Mouse (Mus musculus): ENCODE data around the gene Ms4a4a. TPM values are rescaled to one million over a fixed set of nuclear protein-coding genes. Genes with fewer than 3 reads are reported as not detected.
"Not testable (repeated sequence)": the region's sequence is repeated elsewhere in the genome, so short reads cannot be mapped to it uniquely, and the experiment has no call there.

Gene Ms4a4a
- polyA plus RNA-seq, 1 experiment from 2014 or later = 3.5 TPM

DNA sequence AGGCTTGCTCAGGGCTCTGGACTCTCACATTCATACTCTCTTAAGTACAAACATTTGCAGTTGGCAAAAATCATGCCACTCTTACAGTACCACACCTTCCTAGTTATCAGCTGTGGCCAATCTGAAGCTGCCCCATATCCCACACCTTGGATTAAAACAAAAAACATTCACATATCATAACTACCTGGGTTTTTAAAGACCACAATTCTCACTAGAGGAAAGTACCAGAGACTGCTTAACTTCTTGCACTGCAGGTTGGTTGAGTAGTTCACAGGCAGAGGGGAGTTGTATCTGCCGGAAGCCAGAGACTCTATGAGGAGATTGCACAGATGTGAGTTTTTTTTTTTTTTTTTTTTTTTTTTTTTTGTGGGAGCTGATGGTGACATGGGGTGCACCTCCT lies 38.8 kb downstream of the Ms4a4a start:
- no peaks in the 10 kb centered on the region for H3K9me3 ChIP-seq (replicated peaks; ENCODE audit: low read length)
- no peak overlapping the region for H3K27ac ChIP-seq
- DNase-seq (ENCODE audit: low spot score) = no peak
- H3K4me2 ChIP-seq (ENCODE audit: low read length) = no peak overlapping the region
- ATAC-seq (replicated peaks; ENCODE audit: low FRiP score, low read depth) = no peak
- no peak for TF ChIP-seq CTCF (IDR thresholded peaks at IDR 0.05; ENCODE audit: low read depth)
- H3K36me3 ChIP-seq (ENCODE audit: insufficient read depth, low read length) = no peaks in the 10 kb centered on the region
- H3K9ac ChIP-seq (ENCODE audit: low read depth, low read length) = no peak overlapping the region
- 91% methylated on average over 1 of the region's 1 CpGs for WGBS
- H3K27me3 ChIP-seq (ENCODE audit: insufficient read depth, low read length) = no peaks in the 10 kb centered on the region
- no peaks in the 10 kb centered on the region for H3K4me1 ChIP-seq (replicated peaks; ENCODE audit: insufficient read depth, low read length)
- H3K4me3 ChIP-seq (replicated peaks; ENCODE audit: low read depth, low read length) = no peak overlapping the region

DNA sequence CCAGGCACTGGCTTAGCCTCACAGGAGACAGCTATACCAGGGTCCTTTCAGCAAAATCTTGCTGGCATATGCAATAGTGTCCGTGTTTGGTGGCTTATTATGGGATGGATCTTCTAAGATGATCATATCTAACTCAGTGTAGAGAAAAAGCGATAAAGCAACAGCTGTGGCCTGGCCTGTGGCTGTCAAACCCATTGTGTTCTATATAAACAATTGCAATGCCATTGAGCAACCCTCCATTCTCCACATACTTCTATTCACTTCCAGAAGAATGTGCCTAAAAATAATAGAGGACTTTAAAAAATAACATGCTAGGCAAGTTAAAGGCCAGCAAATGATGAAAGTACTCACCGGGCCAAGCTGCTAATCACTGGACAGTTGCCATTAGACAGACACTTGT lies 40.3 kb downstream of the Ms4a4a start:
- Histone ChIP-seq H3K9me3 (replicated peaks; ENCODE audit: low read length) (no peaks in the 10 kb centered on the region), H3K27me3 (ENCODE audit: insufficient read depth, low read length) (no peaks in the 10 kb centered on the region), H3K4me3 (replicated peaks; ENCODE audit: low read depth, low read length) (no peak overlapping the region), H3K36me3 (ENCODE audit: insufficient read depth, low read length) (no peaks in the 10 kb centered on the region), H3K4me1 (replicated peaks; ENCODE audit: insufficient read depth, low read length) (no peaks in the 10 kb centered on the region), H3K4me2 (ENCODE audit: low read length) (no peak overlapping the region), H3K9ac (ENCODE audit: low read depth, low read length) (no peak overlapping the region), H3K27ac (no peak overlapping the region)
- ATAC-seq (replicated peaks; ENCODE audit: low FRiP score, low read depth) (no peak), DNase-seq (ENCODE audit: low spot score) (no peak)
- TF ChIP-seq CTCF (IDR thresholded peaks at IDR 0.05; ENCODE audit: low read depth) = no peak
- WGBS = 55% methylated on average over 3 of the region's 3 CpGs

DNA sequence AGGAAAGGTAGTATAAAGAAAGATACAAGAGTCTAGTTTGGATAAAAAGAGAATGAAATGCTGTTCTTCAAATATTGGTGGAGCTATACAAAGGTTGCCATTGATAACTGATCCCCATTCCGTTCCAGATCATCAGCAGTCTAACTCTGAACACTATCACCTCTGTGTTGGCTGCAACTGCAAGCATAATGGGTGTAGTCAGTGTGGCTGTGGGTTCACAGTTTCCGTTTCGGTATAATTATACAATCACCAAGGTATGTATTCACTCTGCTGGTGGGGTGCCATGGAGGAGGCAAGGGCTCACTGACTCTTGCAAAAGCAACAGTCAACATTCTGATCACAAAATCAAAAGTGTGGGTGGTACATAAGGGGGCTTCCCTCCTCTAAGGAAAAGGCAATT lies 43.5 kb downstream of the Ms4a4a start:
- H3K27me3 ChIP-seq (ENCODE audit: insufficient read depth, low read length); H3K9me3 ChIP-seq (replicated peaks; ENCODE audit: low read length); DNase-seq (ENCODE audit: low spot score); H3K4me3 ChIP-seq (replicated peaks; ENCODE audit: low read depth, low read length); H3K9ac ChIP-seq (ENCODE audit: low read depth, low read length); H3K27ac ChIP-seq; H3K4me2 ChIP-seq (ENCODE audit: low read length); ATAC-seq (replicated peaks; ENCODE audit: low FRiP score, low read depth); H3K36me3 ChIP-seq (ENCODE audit: insufficient read depth, low read length); H3K4me1 ChIP-seq (replicated peaks; ENCODE audit: insufficient read depth, low read length): not testable (repeated sequence)
- 73% methylated on average over 1 of the region's 3 CpGs for WGBS

DNA sequence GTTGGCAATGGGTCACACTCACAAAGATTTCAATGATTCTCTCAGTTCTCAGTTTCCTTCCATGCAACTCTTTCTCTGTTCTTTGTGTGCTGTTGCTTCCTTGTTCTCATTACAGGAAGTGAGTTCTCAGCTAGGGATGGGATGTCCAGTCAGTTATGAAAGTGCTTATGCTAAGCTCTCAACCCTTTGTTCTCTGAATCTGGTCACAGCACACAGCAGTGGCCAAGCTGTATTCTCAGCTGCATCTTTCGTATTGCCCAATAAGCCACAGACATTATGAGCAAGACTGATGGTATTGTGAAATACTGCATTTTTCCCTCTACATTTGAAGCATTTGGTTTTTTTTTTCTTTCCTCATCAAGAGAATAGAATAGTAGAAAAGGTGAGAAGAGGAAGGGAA lies 55.9 kb downstream of the Ms4a4a start:
- H3K9me3 ChIP-seq (replicated peaks; ENCODE audit: low read length); H3K9ac ChIP-seq (ENCODE audit: low read depth, low read length); H3K4me3 ChIP-seq (replicated peaks; ENCODE audit: low read depth, low read length); H3K36me3 ChIP-seq (ENCODE audit: insufficient read depth, low read length); H3K27ac ChIP-seq; DNase-seq (ENCODE audit: low spot score); ATAC-seq (replicated peaks; ENCODE audit: low FRiP score, low read depth); H3K27me3 ChIP-seq (ENCODE audit: insufficient read depth, low read length); H3K4me2 ChIP-seq (ENCODE audit: low read length); H3K4me1 ChIP-seq (replicated peaks; ENCODE audit: insufficient read depth, low read length): not testable (repeated sequence)
- WGBS = 92% methylated on average over 1 of the region's 1 CpGs

DNA sequence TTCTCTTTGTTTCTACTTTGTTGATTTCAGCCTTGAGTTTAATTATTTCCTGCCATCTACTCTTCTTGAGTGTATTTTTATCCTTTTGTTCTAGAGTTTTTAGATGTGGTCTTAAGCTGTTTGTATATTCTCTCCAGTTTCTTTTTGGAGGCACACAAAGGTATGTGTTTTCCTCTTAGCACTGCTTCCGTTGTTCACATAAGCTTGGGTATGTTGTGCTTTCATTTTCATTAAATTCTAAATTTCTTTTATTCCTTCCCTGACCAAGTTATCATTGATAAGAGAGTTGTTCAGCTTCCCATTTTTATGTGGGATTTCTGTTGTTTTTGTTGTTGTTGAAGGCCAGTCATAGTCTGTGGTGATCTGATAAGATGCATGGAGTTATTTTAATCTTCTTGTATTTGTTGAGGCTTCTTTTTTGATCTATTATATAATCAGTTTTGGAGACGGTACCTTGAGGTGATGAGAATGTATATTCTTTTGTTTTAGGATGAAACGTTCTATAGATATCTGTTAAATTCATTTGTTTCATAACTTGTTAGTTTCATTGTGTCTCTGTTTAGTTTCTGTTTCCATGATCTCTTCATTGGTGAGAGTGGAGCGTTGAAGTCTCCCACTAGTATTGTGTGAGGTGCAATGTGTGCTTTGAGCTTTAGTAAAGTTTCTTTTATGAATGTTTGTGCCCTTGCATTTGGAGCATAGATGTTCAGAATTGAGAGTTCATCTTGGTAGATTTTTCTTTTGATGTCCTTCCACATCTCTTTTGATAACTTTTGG lies 59.9 kb downstream of the Ms4a4a start:
- Histone ChIP-seq H3K36me3 (ENCODE audit: insufficient read depth, low read length) (no peaks in the 10 kb centered on the region), H3K4me1 (replicated peaks; ENCODE audit: insufficient read depth, low read length) (no peaks in the 10 kb centered on the region), H3K4me3 (replicated peaks; ENCODE audit: low read depth, low read length) (no peak overlapping the region), H3K27me3 (ENCODE audit: insufficient read depth, low read length) (no peaks in the 10 kb centered on the region), H3K9me3 (replicated peaks; ENCODE audit: low read length) (no peaks in the 10 kb centered on the region), H3K9ac (ENCODE audit: low read depth, low read length) (no peak overlapping the region), H3K27ac (no peak overlapping the region), H3K4me2 (ENCODE audit: low read length) (no peak overlapping the region)
- WGBS = 87% methylated on average over 4 of the region's 4 CpGs
- TF ChIP-seq CTCF (IDR thresholded peaks at IDR 0.05; ENCODE audit: low read depth) = no peak
- DNase-seq (ENCODE audit: low spot score) (no peak), ATAC-seq (replicated peaks; ENCODE audit: low FRiP score, low read depth) (no peak)

Other genes with a start within 250 kb of the Ms4a4a start
- not detected in 2 replicates for gene 1700017D01Rik, start 244.6 kb upstream of the Ms4a4a start, polyA plus RNA-seq (2015; fragmentation: Nextera tagmentation; extraction: Ambion mirVana)
- gene 1700025F22Rik, start 210.2 kb upstream of the Ms4a4a start, polyA plus RNA-seq (2015; fragmentation: Nextera tagmentation; extraction: Ambion mirVana) = not detected in 2 replicates
- not detected in 2 replicates for gene Ms4a13, start 178.8 kb upstream of the Ms4a4a start, polyA plus RNA-seq (2015; fragmentation: Nextera tagmentation; extraction: Ambion mirVana)
- not detected in 2 replicates for gene Ms4a12, start 143.1 kb upstream of the Ms4a4a start, polyA plus RNA-seq (2015; fragmentation: Nextera tagmentation; extraction: Ambion mirVana)
- gene Ms4a1, start 109.3 kb upstream of the Ms4a4a start, polyA plus RNA-seq (2015; fragmentation: Nextera tagmentation; extraction: Ambion mirVana) = 0.08 and 0.09 TPM in 2 replicates
- gene Ms4a5, start 91.7 kb upstream of the Ms4a4a start, polyA plus RNA-seq (2015; fragmentation: Nextera tagmentation; extraction: Ambion mirVana) = not detected in 2 replicates
- gene Ms4a14, start 61.1 kb upstream of the Ms4a4a start, polyA plus RNA-seq (2015; fragmentation: Nextera tagmentation; extraction: Ambion mirVana) = 0.07 and 0.11 TPM in 2 replicates
- 9.7 and 11.8 TPM in 2 replicates for gene Ms4a7, start 39.4 kb upstream of the Ms4a4a start, polyA plus RNA-seq (2015; fragmentation: Nextera tagmentation; extraction: Ambion mirVana)
- 0.73 and 1.7 TPM in 2 replicates for gene Ms4a4c, start 29.2 kb downstream of the Ms4a4a start, polyA plus RNA-seq (2015; fragmentation: Nextera tagmentation; extraction: Ambion mirVana)
- 0.26 and 0.28 TPM in 2 replicates for gene Ms4a4b, start 68.0 kb downstream of the Ms4a4a start, polyA plus RNA-seq (2015; fragmentation: Nextera tagmentation; extraction: Ambion mirVana)
- 5.4 and 7.4 TPM in 2 replicates for gene Ms4a6c, start 93.8 kb downstream of the Ms4a4a start, polyA plus RNA-seq (2015; fragmentation: Nextera tagmentation; extraction: Ambion mirVana)
- gene Gm8369, start 110.4 kb downstream of the Ms4a4a start, polyA plus RNA-seq (2015; fragmentation: Nextera tagmentation; extraction: Ambion mirVana) = 0.09 TPM in 1 of 2 replicates, not detected in the other
- gene Ms4a6b, start 141.0 kb downstream of the Ms4a4a start, polyA plus RNA-seq (2015; fragmentation: Nextera tagmentation; extraction: Ambion mirVana) = 4.9 and 5.6 TPM in 2 replicates
- 0.23 and 0.58 TPM in 2 replicates for gene Ms4a4d, start 161.3 kb downstream of the Ms4a4a start, polyA plus RNA-seq (2015; fragmentation: Nextera tagmentation; extraction: Ambion mirVana)
- 4.7 and 8.0 TPM in 2 replicates for gene Ms4a6d, start 229.3 kb downstream of the Ms4a4a start, polyA plus RNA-seq (2015; fragmentation: Nextera tagmentation; extraction: Ambion mirVana)
- gene Ms4a2, start 248.2 kb downstream of the Ms4a4a start, polyA plus RNA-seq (2015; fragmentation: Nextera tagmentation; extraction: Ambion mirVana) = 4.6 and 4.8 TPM in 2 replicates